Mouse (Mus musculus) liver, embryonic 15.5 days (tissue): Measurements from ENCODE around the gene Kcnd3. TPM values are rescaled to one million over a fixed set of nuclear protein-coding genes. Genes with fewer than 3 reads are reported as not detected.

Source experiments
- ATAC-seq: fragments of 200-750 bp; cut with Nextera tagmentation; 2 replicates; pipeline ENCODE4 v1.8.0; 2017; ENCODE audit warnings: moderate number of reproducible peaks, mild to moderate bottlenecking, moderate library complexity; ENCODE audit not compliant: insufficient read depth
- H3K27ac ChIP-seq: fragments of 300-500 bp; sonication (generic); replicated peaks from 2 replicates; pipeline ENCODE4 v1.5.1; 2015; ENCODE audit warnings: mild to moderate bottlenecking, inconsistent platforms
- H3K27me3 ChIP-seq: fragments of 300-500 bp; sonication (generic); 2 replicates; pipeline ENCODE4 v1.6.1; 2015; ENCODE audit warnings: mild to moderate bottlenecking, inconsistent platforms
- H3K36me3 ChIP-seq: fragments of 300-500 bp; sonication (generic); replicated peaks from 2 replicates; pipeline ENCODE4 v1.6.1; 2015; ENCODE audit warnings: moderate library complexity, mild to moderate bottlenecking, inconsistent platforms
- H3K4me1 ChIP-seq: fragments of 300-500 bp; sonication (generic); replicated peaks from 2 replicates; pipeline ENCODE4 v1.6.1; 2015; ENCODE audit warnings: inconsistent platforms
- H3K4me2 ChIP-seq: fragments of 300-500 bp; sonication (generic); 2 replicates; pipeline ENCODE4 v1.6.1; 2015; ENCODE audit warnings: moderate library complexity, mild to moderate bottlenecking, inconsistent platforms
- H3K4me3 ChIP-seq: fragments of 300-500 bp; sonication (generic); replicated peaks from 2 replicates; pipeline ENCODE4 v1.5.1; 2015; ENCODE audit warnings: mild to moderate bottlenecking, inconsistent platforms
- H3K9ac ChIP-seq: fragments of 300-500 bp; sonication (generic); 2 replicates; pipeline ENCODE4 v1.6.1; 2015; ENCODE audit warnings: moderate library complexity, mild to moderate bottlenecking, inconsistent platforms
- H3K9me3 ChIP-seq: fragments of 300-500 bp; sonication (generic); replicated peaks from 2 replicates; pipeline ENCODE4 v1.6.1; 2016; ENCODE audit warnings: inconsistent platforms
- WGBS: fragments of 180-500 bp; shearing (Covaris S2); methylation state at CpG from one replicate; pipeline ENCODE4 v1.1.7; 2015; ENCODE audit warnings: mixed read lengths; ENCODE audit not compliant: insufficient replicate concordance; 5-methylcytosine and 5-hydroxymethylcytosine counted together
- polyA plus RNA-seq: library from polyadenylated mRNA; unstranded; fragments of >200 nt; fragmentation: Nextera tagmentation; extraction: Ambion mirVana; gene quantifications from 2 replicates; pipeline ENCODE4 v1.2.1, GENCODE M21; 2015

Gene Kcnd3
- polyA plus RNA-seq, 1 experiment from 2014 or later = 0.05 TPM

DNA sequence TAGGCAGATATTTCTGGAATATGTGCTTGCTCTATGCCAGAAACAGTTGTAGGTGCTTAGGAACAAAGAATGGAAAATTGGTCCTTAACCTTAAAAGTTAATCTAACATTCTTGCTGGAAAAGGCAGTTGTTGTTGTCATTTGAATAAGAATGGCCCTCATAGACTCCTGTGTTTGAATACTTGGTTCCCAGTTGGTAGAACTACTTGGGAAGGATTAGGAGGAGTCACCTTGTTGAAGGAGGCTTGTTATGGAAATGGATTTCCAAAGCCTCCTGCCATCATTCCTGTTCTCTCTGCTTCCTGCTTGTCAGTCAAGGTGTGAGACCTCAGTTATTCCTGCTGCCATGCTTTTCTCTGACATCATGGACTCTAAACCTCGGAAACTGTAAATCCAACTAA is 33.7 kb upstream of the Kcnd3 start:
- no peak for ATAC-seq
- no peaks in the 10 kb centered on the region for H3K9me3 ChIP-seq
- no peak overlapping the region for H3K4me2 ChIP-seq
- H3K36me3 ChIP-seq = no peaks in the 10 kb centered on the region
- no peaks in the 10 kb centered on the region for H3K27me3 ChIP-seq
- H3K27ac ChIP-seq = no peak overlapping the region
- no peak overlapping the region for H3K9ac ChIP-seq
- H3K4me3 ChIP-seq = no peak overlapping the region
- H3K4me1 ChIP-seq = no peaks in the 10 kb centered on the region
- WGBS = 44% methylated on average over 1 of the region's 1 CpGs

DNA sequence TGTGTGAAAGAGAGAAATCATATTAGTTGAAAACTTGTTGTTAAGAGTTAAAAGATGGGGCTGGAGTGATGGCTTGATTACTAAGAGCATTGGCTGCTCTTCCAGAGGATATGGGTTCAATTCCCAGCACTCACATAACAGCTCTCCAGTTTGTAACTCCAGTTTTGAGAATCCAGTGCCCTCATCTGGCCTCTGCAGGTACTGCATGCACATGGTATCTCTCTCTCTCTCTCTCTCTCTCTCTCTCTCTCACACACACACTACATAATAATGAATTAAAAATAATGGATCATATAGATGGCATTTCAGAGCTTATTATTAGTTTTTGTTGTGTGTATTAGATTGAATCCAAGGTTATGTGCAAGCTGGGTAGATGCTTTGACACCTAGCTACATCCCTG is 29.7 kb upstream of the Kcnd3 start:
- no peak for ATAC-seq

DNA sequence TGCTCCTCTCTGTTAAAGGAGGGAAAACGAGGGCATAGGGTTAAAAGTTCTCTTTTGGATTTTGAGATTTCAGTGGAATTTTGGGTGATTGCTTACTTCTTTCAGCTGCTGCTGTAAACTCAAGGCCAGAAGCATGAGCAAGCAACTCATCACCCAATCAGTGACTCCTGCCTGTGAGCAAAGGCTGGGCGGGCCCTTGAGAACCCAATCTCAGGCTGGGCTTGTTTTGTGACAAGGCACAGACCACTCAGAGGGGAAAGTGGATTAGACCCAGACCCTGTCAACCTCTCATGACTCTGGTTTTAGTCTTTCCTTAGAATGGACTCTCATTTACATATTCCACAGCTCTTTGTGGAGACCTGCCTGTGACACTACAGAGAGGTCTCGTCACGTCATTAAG is 28.7 kb upstream of the Kcnd3 start:
- H3K27ac ChIP-seq = no peak overlapping the region
- H3K4me2 ChIP-seq = no peak overlapping the region
- H3K36me3 ChIP-seq = no peaks in the 10 kb centered on the region
- H3K4me3 ChIP-seq = no peak overlapping the region
- H3K4me1 ChIP-seq = no peaks in the 10 kb centered on the region
- ATAC-seq = no peak
- 58% methylated on average over 4 of the region's 4 CpGs for WGBS
- no peaks in the 10 kb centered on the region for H3K9me3 ChIP-seq
- H3K9ac ChIP-seq = no peak overlapping the region
- H3K27me3 ChIP-seq = no peaks in the 10 kb centered on the region

More for the DNA sequence above, 29.7 kb upstream of the Kcnd3 start:
- no peaks in the 10 kb centered on the region for H3K9me3 ChIP-seq
- H3K36me3 ChIP-seq = no peaks in the 10 kb centered on the region
- no peak overlapping the region for H3K9ac ChIP-seq
- H3K4me2 ChIP-seq = no peak overlapping the region
- H3K27ac ChIP-seq = no peak overlapping the region
- no peaks in the 10 kb centered on the region for H3K4me1 ChIP-seq
- H3K4me3 ChIP-seq = no peak overlapping the region
- H3K27me3 ChIP-seq = no peaks in the 10 kb centered on the region

DNA sequence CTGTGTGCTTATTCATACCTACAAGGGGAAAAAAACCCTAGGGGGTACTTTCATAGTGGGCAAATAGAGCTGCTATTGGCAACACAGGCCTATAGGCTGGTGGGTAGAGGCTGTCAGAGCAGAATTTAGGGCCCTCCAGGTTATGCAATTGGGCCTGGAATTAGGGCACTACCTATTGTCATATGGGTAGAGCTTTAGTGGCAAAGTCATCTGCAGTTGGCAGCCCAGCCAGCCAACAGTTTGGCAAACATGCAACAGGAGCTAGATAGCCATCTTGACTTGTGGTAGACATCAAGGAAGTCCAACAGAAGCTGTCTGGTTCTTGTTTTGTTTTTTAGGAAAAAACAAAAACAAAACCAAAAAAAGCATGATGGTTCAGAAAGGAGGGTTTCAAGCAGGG is 23.5 kb upstream of the Kcnd3 start:
- no peak overlapping the region for H3K9ac ChIP-seq
- H3K4me3 ChIP-seq = no peak overlapping the region
- no peak overlapping the region for H3K27ac ChIP-seq
- ATAC-seq = no peak
- H3K4me2 ChIP-seq = no peak overlapping the region
- H3K27me3 ChIP-seq = no peaks in the 10 kb centered on the region
- no peaks in the 10 kb centered on the region for H3K36me3 ChIP-seq
- no peaks in the 10 kb centered on the region for H3K9me3 ChIP-seq
- no peaks in the 10 kb centered on the region for H3K4me1 ChIP-seq

DNA sequence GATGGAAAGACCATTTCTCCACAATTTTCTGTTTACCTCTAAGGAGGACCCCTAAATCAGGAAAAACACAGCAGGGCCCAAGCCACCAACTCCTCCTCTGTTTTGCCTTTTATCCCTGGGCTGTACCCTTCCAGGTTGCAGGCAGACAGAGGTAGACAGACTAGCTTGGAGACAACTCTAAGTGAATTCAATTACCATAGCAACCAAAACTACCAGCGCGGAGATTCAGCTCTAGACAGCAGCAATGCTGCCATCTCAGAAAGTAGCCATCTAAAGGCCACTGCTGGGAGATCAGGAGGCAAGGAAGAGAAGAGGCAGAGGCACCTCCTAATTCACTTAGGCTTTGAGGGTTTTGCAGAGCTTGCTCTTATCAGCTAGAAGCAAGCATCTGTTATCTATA is 15.7 kb upstream of the Kcnd3 start:
- Histone ChIP-seq H3K9ac (no peak overlapping the region), H3K4me1 (no peaks in the 10 kb centered on the region), H3K4me3 (no peak overlapping the region), H3K9me3 (no peaks in the 10 kb centered on the region), H3K36me3 (no peaks in the 10 kb centered on the region), H3K27me3 (no peaks in the 10 kb centered on the region), H3K27ac (no peak overlapping the region), H3K4me2 (no peak overlapping the region)
- no peak for ATAC-seq
- 58% methylated on average over 2 of the region's 2 CpGs for WGBS

DNA sequence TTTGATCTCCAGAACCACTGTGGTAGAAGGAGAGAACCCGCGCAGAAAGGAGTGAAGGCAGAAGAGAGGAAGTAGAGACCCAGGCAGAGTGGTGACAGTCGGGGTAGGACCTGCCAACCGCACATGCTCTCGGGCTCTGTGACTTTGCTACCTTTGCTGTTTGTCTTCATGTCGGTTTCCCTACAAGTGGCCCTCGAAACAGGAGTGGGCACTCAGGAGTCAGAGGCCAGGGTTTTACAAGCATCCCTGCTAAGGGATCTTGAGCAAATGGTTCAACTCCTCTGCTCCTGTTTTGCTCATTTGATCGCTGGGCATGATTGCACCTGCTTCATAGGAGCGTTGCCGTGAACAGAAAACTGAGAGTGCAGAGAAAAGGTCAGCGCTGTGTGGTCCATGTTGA is 15.2 kb upstream of the Kcnd3 start:
- WGBS = 61% methylated on average over 11 of the region's 11 CpGs
- no peaks in the 10 kb centered on the region for H3K27me3 ChIP-seq
- no peak overlapping the region for H3K4me2 ChIP-seq
- no peak overlapping the region for H3K4me3 ChIP-seq
- H3K9me3 ChIP-seq = no peaks in the 10 kb centered on the region
- H3K4me1 ChIP-seq = no peaks in the 10 kb centered on the region
- ATAC-seq = no peak
- no peak overlapping the region for H3K9ac ChIP-seq
- no peak overlapping the region for H3K27ac ChIP-seq
- H3K36me3 ChIP-seq = no peaks in the 10 kb centered on the region

DNA sequence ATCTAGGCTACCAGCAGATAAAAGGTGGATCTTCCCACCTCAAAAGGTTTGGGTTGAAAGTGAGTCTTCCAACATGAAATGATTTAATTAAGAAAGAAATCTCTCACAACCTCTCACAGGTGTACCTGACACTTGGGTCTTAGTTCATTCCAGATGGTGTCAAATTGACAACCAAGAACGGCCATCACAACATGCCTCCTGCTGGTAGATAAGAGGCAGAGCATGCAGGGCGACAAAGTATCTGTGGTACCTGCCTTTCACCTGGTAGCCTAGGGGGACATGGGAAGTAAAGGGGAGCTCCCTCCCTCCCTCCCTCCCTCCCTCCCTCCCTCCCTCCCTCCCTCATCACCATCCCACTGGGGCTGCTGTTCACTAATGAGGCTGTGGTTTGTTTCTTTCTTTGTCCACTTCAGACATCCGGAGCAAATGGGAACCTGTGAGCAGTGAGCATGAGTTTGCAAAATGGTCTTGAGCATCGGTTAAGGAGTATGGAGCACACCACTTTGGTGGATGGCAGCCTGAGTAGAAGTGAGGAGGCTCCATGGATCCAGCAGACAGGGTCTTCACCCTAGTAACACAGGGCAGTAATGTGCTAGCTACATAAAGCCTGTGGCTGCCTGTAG is 11.1 kb upstream of the Kcnd3 start:
- 30% methylated on average over 4 of the region's 4 CpGs for WGBS
- H3K27ac ChIP-seq = no peak overlapping the region
- no peaks in the 10 kb centered on the region for H3K36me3 ChIP-seq
- no peaks in the 10 kb centered on the region for H3K27me3 ChIP-seq
- H3K4me3 ChIP-seq = no peak overlapping the region
- H3K9ac ChIP-seq = no peak overlapping the region
- no peak overlapping the region for H3K4me2 ChIP-seq
- ATAC-seq = no peak
- no peaks in the 10 kb centered on the region for H3K9me3 ChIP-seq
- H3K4me1 ChIP-seq = no peaks in the 10 kb centered on the region

DNA sequence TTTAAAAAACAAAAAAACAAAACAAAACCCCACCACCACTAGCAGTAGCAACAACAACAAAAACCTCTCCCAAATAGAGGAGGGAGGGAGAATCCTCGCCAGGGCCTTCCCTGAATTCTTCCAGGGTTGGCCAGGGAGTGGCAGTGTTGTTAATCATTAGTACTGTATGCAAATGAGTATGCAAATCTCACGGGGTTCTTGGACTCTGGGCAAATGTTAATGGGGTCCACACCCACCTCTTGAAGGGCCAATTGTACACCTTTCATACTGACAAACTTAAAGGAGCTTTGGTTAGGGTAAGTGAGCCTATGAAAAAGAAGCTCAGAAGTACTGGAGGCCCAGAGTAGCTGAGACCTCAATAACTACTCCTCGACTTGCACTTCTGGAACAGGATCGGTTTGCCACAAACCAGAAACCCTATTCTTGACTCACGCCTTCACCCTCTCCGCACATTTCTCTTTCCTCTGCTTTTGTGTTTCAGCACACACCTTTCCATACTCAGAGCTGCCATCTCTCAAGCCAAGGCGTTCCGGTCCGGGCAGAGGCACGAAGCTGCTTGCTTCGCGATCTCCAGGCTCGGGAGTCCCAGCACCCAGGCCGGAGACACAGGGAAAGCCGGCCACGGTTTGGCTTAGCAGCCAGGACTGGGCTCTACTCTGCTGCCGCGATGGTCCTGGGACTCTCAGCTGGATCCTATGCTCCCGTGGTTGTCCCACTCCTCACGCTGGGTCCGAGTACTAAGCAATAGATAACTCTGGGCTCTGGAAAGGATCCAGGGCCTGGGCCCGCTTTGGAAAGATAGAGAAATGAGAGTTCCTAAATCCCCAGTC is 1.3 kb upstream of the Kcnd3 start:
- Histone ChIP-seq H3K4me1 (peaks cover 12% of the 10 kb centered on the region), H3K4me2 (0 out of 2 replicates have a peak overlapping the region, but pooled peaks have one; percentile 25), H3K4me3 (no peak overlapping the region), H3K9me3 (no peaks in the 10 kb centered on the region), H3K27me3 (peaks cover 77% of the 10 kb centered on the region), H3K9ac (no peak overlapping the region), H3K27ac (no peak overlapping the region), H3K36me3 (no peaks in the 10 kb centered on the region)
- WGBS = 2% methylated on average over 22 of the region's 22 CpGs
- ATAC-seq = no peak

DNA sequence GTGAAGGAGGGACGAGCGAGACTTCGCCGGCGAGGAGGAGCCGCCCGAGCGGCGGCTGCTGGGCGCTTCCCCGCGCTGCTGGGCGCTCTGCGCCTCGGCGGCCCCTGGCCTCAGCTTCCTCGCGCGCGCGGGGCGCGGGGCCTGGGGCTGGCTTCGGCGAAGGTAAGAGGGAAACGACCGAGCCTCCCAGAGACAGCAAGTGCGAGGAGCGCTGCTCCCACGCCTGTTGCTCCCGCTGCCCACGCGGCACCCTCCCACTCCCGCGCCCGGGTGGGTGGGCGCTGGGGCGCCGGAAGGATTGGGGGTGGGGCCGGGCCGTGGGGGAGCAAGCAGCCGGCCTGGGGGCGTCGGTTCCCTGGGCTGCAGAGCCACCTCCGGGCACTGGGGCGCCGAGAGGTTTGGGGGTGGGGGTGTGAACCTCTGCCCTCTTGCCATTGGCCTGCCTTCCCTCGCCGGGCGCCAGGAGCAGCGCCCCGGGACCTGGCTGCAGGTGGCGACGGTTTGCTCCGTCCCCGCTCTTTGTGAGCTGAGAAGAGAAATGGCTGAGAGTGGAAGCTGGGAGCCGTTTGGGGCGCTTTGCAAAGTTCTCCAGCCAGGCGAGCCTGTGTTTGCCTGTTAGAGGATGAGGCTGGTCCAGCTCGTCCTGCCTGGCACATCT is 555 bp downstream of the Kcnd3 start:
- H3K4me1 ChIP-seq = peaks cover 12% of the 10 kb centered on the region
- no peaks in the 10 kb centered on the region for H3K36me3 ChIP-seq
- peak overlapping the region; percentile 38 for H3K4me3 ChIP-seq
- no peak overlapping the region for H3K9ac ChIP-seq
- no peak for ATAC-seq
- H3K4me2 ChIP-seq = peak overlapping the region; percentile 65
- H3K27me3 ChIP-seq = peaks cover 83% of the 10 kb centered on the region
- WGBS = 2% methylated on average over 53 of the region's 60 CpGs
- no peaks in the 10 kb centered on the region for H3K9me3 ChIP-seq
- no peak overlapping the region for H3K27ac ChIP-seq

DNA sequence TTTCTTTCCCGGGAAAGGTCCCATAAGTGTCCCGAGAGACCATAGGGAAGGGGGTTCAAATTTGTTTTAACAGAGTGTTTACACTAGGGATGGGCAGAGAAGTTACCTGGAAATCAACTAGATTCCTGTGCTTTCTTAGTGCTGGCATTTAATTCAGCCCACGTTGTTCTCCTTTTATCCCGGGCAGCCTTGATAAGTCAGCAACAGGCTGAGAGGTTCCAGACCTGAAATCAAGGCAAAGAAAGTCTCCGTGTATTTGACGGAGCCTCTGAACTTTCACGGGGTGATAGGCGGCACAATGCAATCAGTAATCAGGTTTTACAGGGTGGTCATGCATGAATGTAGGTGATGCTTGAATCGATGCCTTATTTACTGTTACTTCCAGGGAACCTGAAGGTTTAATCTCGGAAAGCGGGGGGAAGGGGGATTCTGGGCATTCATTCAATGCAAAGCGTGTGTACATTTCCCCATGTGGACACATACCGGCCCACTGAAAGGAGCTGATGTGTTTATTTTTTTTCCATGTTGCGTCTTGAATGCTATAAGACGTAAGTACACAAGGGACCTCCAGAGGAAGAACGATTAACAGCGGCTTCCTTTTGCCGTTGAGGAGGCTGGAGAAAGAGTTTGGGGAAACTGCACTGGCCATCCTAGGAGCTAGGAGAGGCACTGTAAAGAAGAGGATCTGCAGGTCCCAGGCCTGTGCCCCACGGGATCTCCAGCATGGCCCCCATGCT is 1.3 kb downstream of the Kcnd3 start:
- H3K9ac ChIP-seq = no peak overlapping the region
- WGBS = 4% methylated on average over 19 of the region's 19 CpGs
- H3K36me3 ChIP-seq = no peaks in the 10 kb centered on the region
- peaks cover 12% of the 10 kb centered on the region for H3K4me1 ChIP-seq
- no peak overlapping the region for H3K4me2 ChIP-seq
- peaks cover 81% of the 10 kb centered on the region for H3K27me3 ChIP-seq
- no peak overlapping the region for H3K27ac ChIP-seq
- H3K4me3 ChIP-seq = no peak overlapping the region
- no peaks in the 10 kb centered on the region for H3K9me3 ChIP-seq
- ATAC-seq = no peak

DNA sequence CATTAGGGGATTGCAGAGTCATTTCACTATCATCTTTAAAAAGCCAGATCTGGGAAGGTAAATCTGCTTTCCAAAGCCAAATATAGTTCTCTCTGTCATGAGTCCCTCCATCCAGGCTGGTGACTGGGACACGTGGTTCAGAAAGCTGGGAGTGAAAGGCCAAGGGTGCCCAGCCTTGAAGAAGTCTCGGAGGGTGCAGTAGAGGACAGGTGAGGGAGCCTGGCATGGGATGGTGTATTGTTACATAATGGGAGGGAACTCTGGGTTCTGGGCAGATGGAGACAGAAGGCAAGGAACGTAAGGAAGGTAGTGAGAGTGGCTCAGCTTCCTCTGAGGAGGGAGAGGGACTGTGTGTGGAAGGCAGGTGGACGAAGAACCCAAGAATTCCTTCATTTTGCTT is 5.5 kb downstream of the Kcnd3 start:
- no peak for ATAC-seq
- no peaks in the 10 kb centered on the region for H3K9me3 ChIP-seq
- no peak overlapping the region for H3K4me2 ChIP-seq
- peaks cover 40% of the 10 kb centered on the region for H3K27me3 ChIP-seq
- peaks cover 2% of the 10 kb centered on the region; the same call in 1 of the 2 replicates for H3K4me1 ChIP-seq
- H3K27ac ChIP-seq = no peak overlapping the region
- 50% methylated on average over 4 of the region's 4 CpGs for WGBS
- H3K9ac ChIP-seq = no peak overlapping the region
- H3K4me3 ChIP-seq = no peak overlapping the region
- H3K36me3 ChIP-seq = no peaks in the 10 kb centered on the region
